Mouse (Mus musculus): ENCODE measurements around the gene Ebf1. TPM values are rescaled to one million over a fixed set of nuclear protein-coding genes. Genes with fewer than 3 reads are reported as not detected.

Ebf1 gene
- total RNA-seq, 2 experiments from 2014 or later: 55.7 to 56.6 TPM

- no peak for DNase-seq (ENCODE audit: low spot score in 2 of 2)
These were observed 84.2 kb downstream of the Ebf1 start for GRCm38 (mm10) chr11:44701221-44701810.

- no peak for DNase-seq (ENCODE audit: low spot score in 2 of 2)
These were observed 84.7 kb downstream of the Ebf1 start for GRCm38 (mm10) chr11:44701864-44702263.

- DNase-seq (ENCODE audit: low spot score in 2 of 2): no peak
These were observed 85.8 kb downstream of the Ebf1 start for GRCm38 (mm10) chr11:44702716-44703486.

- DNase-seq (ENCODE audit: low spot score in 2 of 2): no peak
These were observed 86.8 kb downstream of the Ebf1 start for GRCm38 (mm10) chr11:44703951-44704350.

- DNase-seq (ENCODE audit: low spot score in 2 of 2): no peak
These were observed 88.7 kb downstream of the Ebf1 start for GRCm38 (mm10) chr11:44705811-44706210.

- no peak for DNase-seq (ENCODE audit: low spot score in 2 of 2)
These were observed 89.3 kb downstream of the Ebf1 start for GRCm38 (mm10) chr11:44706386-44706785.

GRCm38 (mm10) chr11:44707381-44708289 is 90.5 kb downstream of the Ebf1 start:
- DNase-seq (ENCODE audit: low spot score in 2 of 2): no peak

- no peak for DNase-seq (ENCODE audit: low spot score in 2 of 2)
These were observed 91.2 kb downstream of the Ebf1 start for GRCm38 (mm10) chr11:44708290-44708685.

- DNase-seq (ENCODE audit: low spot score in 2 of 2): no peak
These were observed 92.0 kb downstream of the Ebf1 start for GRCm38 (mm10) chr11:44709073-44709618.

- DNase-seq (ENCODE audit: low spot score in 2 of 2): no peak
These were observed 92.8 kb downstream of the Ebf1 start for GRCm38 (mm10) chr11:44709869-44710460.

GRCm38 (mm10) chr11:44710861-44711260 is 93.7 kb downstream of the Ebf1 start:
- DNase-seq (ENCODE audit: low spot score in 2 of 2): no peak

- no peak for DNase-seq (ENCODE audit: low spot score in 2 of 2)
These were observed 97.1 kb downstream of the Ebf1 start for GRCm38 (mm10) chr11:44714188-44714587.

GRCm38 (mm10) chr11:44715776-44716175 is 98.7 kb downstream of the Ebf1 start:
- no peak for DNase-seq (ENCODE audit: low spot score in 2 of 2)

GRCm38 (mm10) chr11:44716928-44717327 is 99.8 kb downstream of the Ebf1 start:
- no peak for DNase-seq (ENCODE audit: low spot score in 2 of 2)

- no peak for DNase-seq (ENCODE audit: low spot score in 2 of 2)
These were observed 100.5 kb downstream of the Ebf1 start for GRCm38 (mm10) chr11:44717636-44718035.

- DNase-seq (ENCODE audit: low spot score in 2 of 2): no peak
These were observed 104.9 kb downstream of the Ebf1 start for GRCm38 (mm10) chr11:44721976-44722375.

- DNase-seq (ENCODE audit: low spot score in 2 of 2): peak in 1 of 2 experiments; percentile 20
These were observed 106.9 kb downstream of the Ebf1 start for GRCm38 (mm10) chr11:44723950-44724502.

- no peak for DNase-seq (ENCODE audit: low spot score in 2 of 2)
These were observed 108.6 kb downstream of the Ebf1 start for GRCm38 (mm10) chr11:44725732-44726131.

GRCm38 (mm10) chr11:44727376-44727775 is 110.3 kb downstream of the Ebf1 start:
- DNase-seq (ENCODE audit: low spot score in 2 of 2): no peak

- no peak for DNase-seq (ENCODE audit: low spot score in 2 of 2)
These were observed 110.7 kb downstream of the Ebf1 start for GRCm38 (mm10) chr11:44727821-44728220.

GRCm38 (mm10) chr11:44728271-44728670 is 111.2 kb downstream of the Ebf1 start:
- no peak for DNase-seq (ENCODE audit: low spot score in 2 of 2)
